Mouse (Mus musculus): Measurements from ENCODE around the gene 0610040J01Rik. TPM values are rescaled to one million over a fixed set of nuclear protein-coding genes. Genes with fewer than 3 reads are reported as not detected.

The 0610040J01Rik gene
- polyA plus RNA-seq, 1 experiment, result 0.06 TPM

DNA sequence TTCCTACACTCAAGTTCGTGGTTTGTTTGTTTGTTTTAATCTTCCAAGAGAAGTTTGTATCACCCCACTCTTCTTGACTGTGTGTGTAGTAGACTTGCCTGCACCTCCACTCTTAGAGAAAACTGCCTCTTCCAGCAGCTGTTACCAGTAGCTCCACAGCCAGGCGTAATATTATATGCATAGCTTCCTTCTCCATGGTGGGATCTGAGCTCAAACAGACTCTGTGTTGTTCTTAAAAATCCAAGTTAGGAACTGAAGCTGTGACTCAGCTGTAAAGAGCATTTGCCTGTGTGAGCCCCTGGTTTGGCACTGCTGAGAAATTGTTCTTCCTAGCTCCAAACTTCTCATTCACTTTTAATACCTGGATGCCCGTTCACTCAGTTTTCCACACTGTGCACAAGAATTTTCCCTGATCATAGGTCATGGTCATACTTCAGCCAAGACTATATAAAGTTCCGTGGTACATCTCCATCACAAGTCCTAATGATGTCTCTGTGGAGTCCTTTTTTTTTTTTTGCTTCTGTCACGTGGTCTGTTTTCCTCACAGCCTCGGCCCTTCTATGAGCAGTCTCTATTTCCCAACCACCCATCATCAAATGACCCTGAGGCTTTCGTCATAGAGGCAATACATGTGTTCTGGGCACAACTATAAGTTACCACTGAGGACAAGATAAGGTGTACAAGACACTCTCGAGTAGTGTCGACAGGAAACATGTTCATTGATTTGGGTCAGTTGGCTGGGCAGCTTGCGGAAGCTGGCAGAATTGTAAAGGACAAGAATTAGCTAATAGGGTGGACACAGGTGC, 16.4 kb downstream of the 0610040J01Rik start:
- no peaks in the 10 kb centered on the region for H3K4me1 ChIP-seq (ENCODE audit: control insufficient read depth, insufficient read depth, low read length)
- no peaks in the 10 kb centered on the region for H3K27me3 ChIP-seq (ENCODE audit: control insufficient read depth, insufficient read depth, low read length)
- no peak overlapping the region for H3K27ac ChIP-seq (ENCODE audit: control insufficient read depth, insufficient read depth, low read depth, low read length)
- TF ChIP-seq CTCF (IDR thresholded peaks at IDR 0.05; ENCODE audit: control insufficient read depth, insufficient read depth, insufficient replicate concordance, low read depth, low read length), result no peak
- no peak for TF ChIP-seq POLR2A (IDR thresholded peaks at IDR 0.05; ENCODE audit: control insufficient read depth, low read depth, low read length)
- H3K4me3 ChIP-seq (ENCODE audit: control insufficient read depth, low read depth, low read length), result no peak overlapping the region
- H3K36me3 ChIP-seq (ENCODE audit: control insufficient read depth, insufficient read depth, low read length), result no peaks in the 10 kb centered on the region

DNA sequence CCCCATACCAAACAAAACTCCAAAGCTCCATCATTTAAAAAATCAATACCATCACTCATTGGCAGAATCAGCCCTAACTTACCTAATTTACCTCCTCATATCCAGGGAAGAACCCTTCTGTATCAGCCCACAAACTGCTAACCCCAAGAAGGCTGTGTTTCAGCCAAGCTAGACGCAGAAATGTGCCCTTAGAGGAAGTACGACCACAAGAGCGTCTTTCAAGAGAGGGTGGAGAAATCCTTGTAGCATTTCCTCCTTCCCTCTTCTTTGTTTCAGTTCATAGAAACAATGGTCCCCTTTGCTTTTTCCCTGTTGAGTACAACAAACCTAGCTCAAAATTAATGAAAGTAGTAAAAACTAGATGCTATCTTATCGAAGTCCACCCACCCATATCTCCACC, 18.9 kb downstream of the 0610040J01Rik start:
- Histone ChIP-seq H3K4me3 (ENCODE audit: control insufficient read depth, low read depth, low read length) (no peak overlapping the region), H3K4me1 (ENCODE audit: control insufficient read depth, insufficient read depth, low read length) (no peaks in the 10 kb centered on the region), H3K27me3 (ENCODE audit: control insufficient read depth, insufficient read depth, low read length) (no peaks in the 10 kb centered on the region), H3K36me3 (ENCODE audit: control insufficient read depth, insufficient read depth, low read length) (no peaks in the 10 kb centered on the region), H3K27ac (ENCODE audit: control insufficient read depth, insufficient read depth, low read depth, low read length) (no peak overlapping the region)
- TF ChIP-seq POLR2A (IDR thresholded peaks at IDR 0.05; ENCODE audit: control insufficient read depth, low read depth, low read length), result no peak
- TF ChIP-seq CTCF (IDR thresholded peaks at IDR 0.05; ENCODE audit: control insufficient read depth, insufficient read depth, insufficient replicate concordance, low read depth, low read length), result no peak

DNA sequence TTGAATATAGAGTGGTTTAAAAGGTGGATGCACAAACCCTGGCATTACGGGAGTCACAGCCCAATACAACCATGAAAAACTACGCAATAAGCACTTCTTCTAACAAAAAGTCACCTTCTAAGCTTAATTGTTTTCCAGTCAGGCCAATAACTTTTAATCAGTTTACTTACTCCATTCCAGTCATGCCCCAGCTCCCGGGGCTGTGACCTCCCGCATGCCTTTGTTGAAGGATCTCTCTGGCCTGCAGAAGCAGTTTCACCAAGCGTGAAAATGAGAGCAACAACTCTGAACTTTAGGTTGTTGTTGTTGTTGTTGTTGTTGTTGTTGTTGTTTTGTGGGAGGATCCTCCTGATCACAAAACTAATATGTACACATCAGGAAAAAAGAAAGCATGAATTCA, 21.8 kb downstream of the 0610040J01Rik start:
- Histone ChIP-seq H3K27ac (ENCODE audit: control insufficient read depth, insufficient read depth, low read depth, low read length) (no peak overlapping the region), H3K36me3 (ENCODE audit: control insufficient read depth, insufficient read depth, low read length) (no peaks in the 10 kb centered on the region), H3K4me3 (ENCODE audit: control insufficient read depth, low read depth, low read length) (no peak overlapping the region), H3K27me3 (ENCODE audit: control insufficient read depth, insufficient read depth, low read length) (no peaks in the 10 kb centered on the region), H3K4me1 (ENCODE audit: control insufficient read depth, insufficient read depth, low read length) (no peaks in the 10 kb centered on the region)
- TF ChIP-seq POLR2A (IDR thresholded peaks at IDR 0.05; ENCODE audit: control insufficient read depth, low read depth, low read length) (no peak), CTCF (IDR thresholded peaks at IDR 0.05; ENCODE audit: control insufficient read depth, insufficient read depth, insufficient replicate concordance, low read depth, low read length) (no peak)

DNA sequence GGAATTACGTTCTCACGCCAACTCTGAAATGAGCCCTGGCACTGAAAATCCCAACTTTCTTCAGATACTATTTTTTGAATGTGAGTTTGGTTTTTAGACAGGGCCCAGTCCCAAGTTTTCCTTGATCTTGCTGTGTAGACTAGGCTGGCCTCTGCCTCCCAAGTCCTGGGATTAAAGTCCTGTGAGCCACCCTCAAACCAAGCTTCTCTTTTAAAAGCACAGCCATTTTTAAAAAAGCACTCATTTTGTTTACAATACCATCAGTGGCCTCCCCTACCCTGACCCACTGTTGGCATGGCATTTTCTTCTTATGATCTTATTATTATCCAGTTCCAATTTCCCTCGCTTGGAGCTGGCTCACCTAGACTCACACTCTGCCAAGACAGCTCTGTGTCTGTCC, 22.3 kb downstream of the 0610040J01Rik start:
- TF ChIP-seq POLR2A (IDR thresholded peaks at IDR 0.05; ENCODE audit: control insufficient read depth, low read depth, low read length) (no peak), CTCF (IDR thresholded peaks at IDR 0.05; ENCODE audit: control insufficient read depth, insufficient read depth, insufficient replicate concordance, low read depth, low read length) (no peak)
- H3K27me3 ChIP-seq (ENCODE audit: control insufficient read depth, insufficient read depth, low read length), result no peaks in the 10 kb centered on the region

DNA sequence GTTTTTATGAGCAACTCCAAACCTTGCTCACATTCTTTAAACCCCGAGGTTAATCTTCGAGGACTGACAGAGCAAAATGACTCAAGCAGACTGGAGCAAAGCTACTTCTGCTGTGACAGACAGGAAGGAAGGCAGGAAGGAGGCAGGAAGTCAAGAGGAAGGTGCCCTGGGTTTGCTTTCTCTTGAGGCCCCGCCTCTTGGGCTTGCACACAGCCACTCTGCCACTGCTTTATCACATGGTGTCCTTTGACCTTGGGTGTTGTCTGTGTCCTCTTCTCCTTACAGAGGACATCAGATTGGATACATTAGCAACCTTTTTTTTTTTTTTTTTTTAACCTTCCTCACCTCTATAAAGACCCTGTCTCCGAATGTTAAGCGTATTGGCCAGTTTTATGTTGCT, 25.0 kb downstream of the 0610040J01Rik start:
- Histone ChIP-seq H3K27me3 (ENCODE audit: control insufficient read depth, insufficient read depth, low read length) (no peaks in the 10 kb centered on the region), H3K4me1 (ENCODE audit: control insufficient read depth, insufficient read depth, low read length) (no peaks in the 10 kb centered on the region), H3K36me3 (ENCODE audit: control insufficient read depth, insufficient read depth, low read length) (no peaks in the 10 kb centered on the region), H3K27ac (ENCODE audit: control insufficient read depth, insufficient read depth, low read depth, low read length) (no peak overlapping the region), H3K4me3 (ENCODE audit: control insufficient read depth, low read depth, low read length) (no peak overlapping the region)
- TF ChIP-seq CTCF (IDR thresholded peaks at IDR 0.05; ENCODE audit: control insufficient read depth, insufficient read depth, insufficient replicate concordance, low read depth, low read length), result no peak
- TF ChIP-seq POLR2A (IDR thresholded peaks at IDR 0.05; ENCODE audit: control insufficient read depth, low read depth, low read length), result no peak

More for the DNA sequence above, 22.3 kb downstream of the 0610040J01Rik start:
- Histone ChIP-seq H3K27ac (ENCODE audit: control insufficient read depth, insufficient read depth, low read depth, low read length) (no peak overlapping the region), H3K36me3 (ENCODE audit: control insufficient read depth, insufficient read depth, low read length) (no peaks in the 10 kb centered on the region), H3K4me1 (ENCODE audit: control insufficient read depth, insufficient read depth, low read length) (no peaks in the 10 kb centered on the region), H3K4me3 (ENCODE audit: control insufficient read depth, low read depth, low read length) (no peak overlapping the region)

DNA sequence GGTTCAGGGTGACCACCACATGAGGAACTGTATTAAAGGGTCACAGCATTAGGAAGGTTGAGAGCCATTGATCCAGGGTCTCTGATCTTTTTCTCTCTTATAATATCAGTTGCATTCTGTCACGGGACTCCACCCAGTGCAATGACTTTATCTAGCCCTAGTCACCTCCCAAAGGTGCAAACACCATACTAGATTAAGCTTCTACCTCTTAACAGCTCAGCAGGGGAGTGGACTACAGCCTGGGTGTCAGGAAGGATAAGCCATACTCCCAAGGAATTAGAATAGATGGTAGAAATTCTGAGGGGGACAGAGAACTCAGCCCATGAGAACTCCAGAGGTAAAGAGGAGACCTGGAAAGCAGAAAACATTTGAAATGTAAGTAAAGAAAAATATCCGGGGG, 25.7 kb downstream of the 0610040J01Rik start:
- TF ChIP-seq CTCF (IDR thresholded peaks at IDR 0.05; ENCODE audit: control insufficient read depth, insufficient read depth, insufficient replicate concordance, low read depth, low read length) (no peak), POLR2A (IDR thresholded peaks at IDR 0.05; ENCODE audit: control insufficient read depth, low read depth, low read length) (no peak)
- Histone ChIP-seq H3K27me3 (ENCODE audit: control insufficient read depth, insufficient read depth, low read length) (no peaks in the 10 kb centered on the region), H3K27ac (ENCODE audit: control insufficient read depth, insufficient read depth, low read depth, low read length) (no peak overlapping the region), H3K36me3 (ENCODE audit: control insufficient read depth, insufficient read depth, low read length) (no peaks in the 10 kb centered on the region), H3K4me3 (ENCODE audit: control insufficient read depth, low read depth, low read length) (no peak overlapping the region), H3K4me1 (ENCODE audit: control insufficient read depth, insufficient read depth, low read length) (no peaks in the 10 kb centered on the region)

DNA sequence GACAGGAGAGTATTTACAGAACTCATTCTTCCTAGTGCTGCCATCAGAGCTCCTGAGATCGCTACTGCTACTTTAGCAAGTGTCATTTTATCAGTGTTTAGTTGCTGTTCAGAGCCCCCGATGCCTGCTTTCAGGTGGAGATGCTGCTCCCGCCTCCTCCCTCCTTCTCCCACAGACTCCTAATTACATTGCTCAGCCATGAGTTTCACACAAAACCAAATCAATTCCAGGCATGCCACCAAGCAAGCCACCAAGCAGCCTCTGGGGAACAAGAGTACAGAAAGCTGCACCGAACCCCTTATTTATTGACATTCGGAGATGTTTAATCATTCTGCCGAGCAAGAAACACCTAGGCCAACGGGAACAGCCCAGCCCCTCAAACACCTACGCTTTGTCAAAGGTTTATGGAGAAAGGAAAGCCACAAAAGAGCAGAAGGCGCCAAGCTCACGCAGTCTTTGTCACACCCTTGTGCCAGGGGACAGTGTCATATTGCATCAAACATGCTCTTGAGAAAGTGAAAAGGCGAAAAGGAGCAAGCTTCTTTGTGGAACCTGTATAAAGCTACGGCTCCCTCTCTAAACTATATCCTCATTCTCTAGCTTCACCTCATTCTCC, 27.7 kb downstream of the 0610040J01Rik start:
- Histone ChIP-seq H3K4me1 (ENCODE audit: control insufficient read depth, insufficient read depth, low read length) (no peaks in the 10 kb centered on the region), H3K4me3 (ENCODE audit: control insufficient read depth, low read depth, low read length) (no peak overlapping the region), H3K27ac (ENCODE audit: control insufficient read depth, insufficient read depth, low read depth, low read length) (no peak overlapping the region), H3K36me3 (ENCODE audit: control insufficient read depth, insufficient read depth, low read length) (no peaks in the 10 kb centered on the region), H3K27me3 (ENCODE audit: control insufficient read depth, insufficient read depth, low read length) (no peaks in the 10 kb centered on the region)
- TF ChIP-seq CTCF (IDR thresholded peaks at IDR 0.05; ENCODE audit: control insufficient read depth, insufficient read depth, insufficient replicate concordance, low read depth, low read length) (no peak), POLR2A (IDR thresholded peaks at IDR 0.05; ENCODE audit: control insufficient read depth, low read depth, low read length) (no peak)
